Mouse (Mus musculus): ENCODE measurements around the gene Mtr.

Mtr gene

GRCm38 (mm10) chr13:12257391-12258380, at the start of gene Mtr:
Mtr (minus strand) TSS chr13:12258113.
- DNase-seq (ENCODE audit: low read depth), result peak; percentile 93

- DNase-seq (ENCODE audit: low read depth), result no peak
Observed at GRCm38 (mm10) chr13:12307286-12307685, 49.4 kb upstream of the Mtr start.

- no peak for DNase-seq (ENCODE audit: low read depth)
Observed at GRCm38 (mm10) chr13:12305540-12305939, 47.6 kb upstream of the Mtr start.

- DNase-seq (ENCODE audit: low read depth), result no peak
Observed at GRCm38 (mm10) chr13:12304991-12305390, 47.1 kb upstream of the Mtr start.

- no peak for DNase-seq (ENCODE audit: low read depth)
Observed at GRCm38 (mm10) chr13:12297777-12298176, 39.9 kb upstream of the Mtr start.

GRCm38 (mm10) chr13:12296701-12297100, 38.8 kb upstream of the Mtr start:
- peak; percentile 30 for DNase-seq (ENCODE audit: low read depth)

GRCm38 (mm10) chr13:12293810-12294209, 35.9 kb upstream of the Mtr start:
- no peak for DNase-seq (ENCODE audit: low read depth)

- no peak for DNase-seq (ENCODE audit: low read depth)
Observed at GRCm38 (mm10) chr13:12290700-12291099, 32.8 kb upstream of the Mtr start.

GRCm38 (mm10) chr13:12284528-12284927, 26.6 kb upstream of the Mtr start:
- DNase-seq (ENCODE audit: low read depth), result no peak

GRCm38 (mm10) chr13:12283826-12284225, 25.9 kb upstream of the Mtr start:
- no peak for DNase-seq (ENCODE audit: low read depth)

GRCm38 (mm10) chr13:12274721-12275120, 16.8 kb upstream of the Mtr start:
- no peak for DNase-seq (ENCODE audit: low read depth)

GRCm38 (mm10) chr13:12274220-12274619, 16.3 kb upstream of the Mtr start:
- DNase-seq (ENCODE audit: low read depth), result peak; percentile 35

GRCm38 (mm10) chr13:12272953-12273352, 15.0 kb upstream of the Mtr start:
- DNase-seq (ENCODE audit: low read depth), result peak; percentile 79

GRCm38 (mm10) chr13:12267971-12268370, 10.1 kb upstream of the Mtr start:
- no peak for DNase-seq (ENCODE audit: low read depth)

GRCm38 (mm10) chr13:12267097-12267496, 9.2 kb upstream of the Mtr start:
- DNase-seq (ENCODE audit: low read depth), result no peak

GRCm38 (mm10) chr13:12263996-12264395, 6.1 kb upstream of the Mtr start:
- peak; percentile 14 for DNase-seq (ENCODE audit: low read depth)

GRCm38 (mm10) chr13:12261505-12261904, 3.6 kb upstream of the Mtr start:
- DNase-seq (ENCODE audit: low read depth), result peak; percentile 52

GRCm38 (mm10) chr13:12256871-12257390, 982 bp downstream of the Mtr start:
- DNase-seq (ENCODE audit: low read depth), result no peak

- no peak for DNase-seq (ENCODE audit: low read depth)
Observed at GRCm38 (mm10) chr13:12255911-12256705, 1.8 kb downstream of the Mtr start.

GRCm38 (mm10) chr13:12250496-12250895, 7.4 kb downstream of the Mtr start:
- DNase-seq (ENCODE audit: low read depth), result no peak

- DNase-seq (ENCODE audit: low read depth), result no peak
Observed at GRCm38 (mm10) chr13:12249195-12249898, 8.6 kb downstream of the Mtr start.

GRCm38 (mm10) chr13:12245938-12246337, 12.0 kb downstream of the Mtr start:
- DNase-seq (ENCODE audit: low read depth), result no peak

Measured in induced T-regulatory cell, adult 2 months (primary cell).